Mouse (Mus musculus) heart, embryonic 16.5 days (tissue): ENCODE data around the gene 2900026A02Rik. TPM values are rescaled to one million over a fixed set of nuclear protein-coding genes. Genes with fewer than 3 reads are reported as not detected.
A peak's percentile ranks its signal among the peaks of the same experiment; 100 is the strongest.

Experiments used
- ATAC-seq: fragments of 200-750 bp; cut with Nextera tagmentation; replicated peaks from 2 replicates; pipeline ENCODE4 v1.8.0; 2017; ENCODE audit warnings: moderate number of reproducible peaks; ENCODE audit not compliant: insufficient read depth, low FRiP score; ENCODE audit errors: extremely low read depth
- H3K27ac ChIP-seq: fragments of 300-500 bp; sonication (generic); 2 replicates; pipeline ENCODE4 v1.5.1; 2014; ENCODE audit warnings: mild to moderate bottlenecking, low read length, control low read depth, moderate library complexity
- H3K27me3 ChIP-seq: fragments of 300-500 bp; sonication (generic); 2 replicates; pipeline ENCODE4 v1.6.1; 2014; ENCODE audit warnings: low read length, mixed read lengths; ENCODE audit not compliant: control insufficient read depth, insufficient read depth
- H3K36me3 ChIP-seq: fragments of 300-500 bp; sonication (generic); 2 replicates; pipeline ENCODE4 v1.6.1; 2014; ENCODE audit not compliant: control insufficient read depth, insufficient read depth
- H3K4me1 ChIP-seq: fragments of 300-500 bp; sonication (generic); 2 replicates; pipeline ENCODE4 v1.6.1; 2014; ENCODE audit warnings: low read length, mixed read lengths; ENCODE audit not compliant: control insufficient read depth, insufficient read depth
- H3K4me2 ChIP-seq: fragments of 300-500 bp; sonication (generic); 2 replicates; pipeline ENCODE4 v1.6.1; 2014; ENCODE audit warnings: low read depth, mild to moderate bottlenecking, control low read depth, low read length
- H3K4me3 ChIP-seq: fragments of 300-500 bp; sonication (generic); 2 replicates; pipeline ENCODE4 v1.5.1; 2014; ENCODE audit warnings: mild to moderate bottlenecking, control low read depth, low read length
- H3K9ac ChIP-seq: fragments of 300-500 bp; sonication (generic); 2 replicates; pipeline ENCODE4 v1.6.1; 2014; ENCODE audit warnings: low read length, control low read depth
- H3K9me3 ChIP-seq: fragments of 300-500 bp; sonication (generic); replicated peaks from 2 replicates; pipeline ENCODE4 v1.6.1; 2016; ENCODE audit warnings: low read length; ENCODE audit not compliant: control insufficient read depth
- WGBS: fragments of 180-500 bp; shearing (Covaris S2); extraction: QIAGEN DNeasy Blood & Tissue Kit; methylation state at CpG from one replicate; pipeline ENCODE4 v1.1.7; 2014; 5-methylcytosine and 5-hydroxymethylcytosine counted together
- polyA plus RNA-seq: library from polyadenylated mRNA; unstranded; fragments of >200 nt; fragmentation: Nextera tagmentation; extraction: Ambion mirVana; gene quantifications from 2 replicates; pipeline ENCODE4 v1.2.1, GENCODE M21; 2015

The 2900026A02Rik gene
- polyA plus RNA-seq, 1 experiment from 2014 or later: 14.9 TPM

DNA sequence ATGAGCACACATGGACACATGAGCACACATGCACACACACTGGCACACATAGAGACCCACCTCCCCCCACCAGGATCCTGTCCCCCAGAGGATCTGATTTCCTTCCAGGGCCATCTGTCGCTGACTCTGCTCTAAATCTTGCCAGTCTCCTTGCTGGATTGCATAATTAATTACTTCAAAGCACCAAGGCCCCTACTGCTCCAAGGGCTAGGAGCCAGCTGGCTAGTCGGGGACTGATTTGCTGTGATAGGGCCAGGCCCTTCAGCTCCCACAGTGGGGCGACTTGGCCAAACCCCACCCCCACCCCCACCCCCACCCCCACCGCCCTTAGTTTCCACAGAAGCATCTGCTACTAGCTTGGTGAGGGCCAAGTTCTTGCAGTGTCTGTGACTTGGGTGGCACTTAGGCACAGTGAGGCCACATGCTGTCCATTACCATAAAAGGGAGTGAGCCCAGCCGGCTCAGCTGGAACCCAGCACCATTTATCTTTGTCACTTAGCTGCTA, 179.4 kb downstream of the 2900026A02Rik start:
- Histone ChIP-seq H3K4me3 (no peak overlapping the region), H3K27ac (no peak overlapping the region), H3K27me3 (no peaks in the 10 kb centered on the region), H3K4me1 (peaks cover 21% of the 10 kb centered on the region), H3K4me2 (no peak overlapping the region), H3K9me3 (0 out of 2 replicates have a peak, but pooled peaks cover 2% of the 10 kb centered on the region), H3K9ac (no peak overlapping the region), H3K36me3 (no peaks in the 10 kb centered on the region)
- peak; percentile 42; the same call in 1 of the 2 replicates for ATAC-seq
- WGBS: 13% methylated on average over 5 of the region's 5 CpGs

DNA sequence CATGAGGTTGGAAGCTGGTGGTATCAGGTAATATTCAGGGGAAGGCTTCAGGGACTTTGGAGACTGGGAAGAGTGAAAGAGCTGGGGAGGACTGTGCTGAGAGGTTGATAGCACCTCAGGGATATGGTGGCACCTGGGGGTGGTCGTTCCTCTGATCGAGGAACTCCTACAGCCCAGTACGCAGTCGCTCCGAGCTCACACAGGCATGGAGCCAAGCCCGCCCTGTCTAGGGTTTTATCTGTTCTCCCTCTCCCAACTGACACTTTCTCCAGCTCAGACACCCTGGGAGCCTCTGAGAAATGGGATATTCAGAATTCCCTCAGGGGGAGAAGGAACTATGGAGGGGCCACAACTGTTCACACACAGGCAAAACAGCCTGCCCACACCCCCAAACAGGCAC, 180.3 kb downstream of the 2900026A02Rik start:
- H3K27me3 ChIP-seq: no peaks in the 10 kb centered on the region
- ATAC-seq: no peak; the same call in 1 of the 2 replicates
- H3K4me3 ChIP-seq: no peak overlapping the region
- 0 out of 2 replicates have a peak, but pooled peaks cover 2% of the 10 kb centered on the region for H3K9me3 ChIP-seq
- H3K4me2 ChIP-seq: no peak overlapping the region
- WGBS: 18% methylated on average over 6 of the region's 6 CpGs
- H3K9ac ChIP-seq: no peak overlapping the region
- H3K4me1 ChIP-seq: peaks cover 24% of the 10 kb centered on the region
- H3K27ac ChIP-seq: peak overlapping the region; percentile 16; the same call in 1 of the 2 replicates
- no peaks in the 10 kb centered on the region for H3K36me3 ChIP-seq

DNA sequence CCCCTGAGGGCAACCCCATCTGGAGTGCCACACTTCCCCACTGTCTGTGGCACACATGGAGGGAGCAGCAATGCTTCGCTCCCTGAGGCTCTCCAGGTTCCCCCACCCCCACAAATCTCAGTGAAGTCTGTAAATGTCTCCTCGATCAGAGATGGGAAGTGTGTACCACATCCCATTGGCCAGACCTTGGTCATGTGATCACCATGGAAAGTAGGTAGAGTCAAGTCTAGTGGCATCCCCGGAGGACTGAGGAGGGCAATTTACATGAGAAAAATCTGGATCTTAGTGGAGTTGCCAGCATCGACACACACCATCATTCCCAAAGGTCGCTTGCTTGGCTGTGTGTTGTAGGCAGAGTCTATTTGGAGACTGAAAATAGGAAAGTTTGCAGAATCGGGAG, 182.4 kb downstream of the 2900026A02Rik start:
- Histone ChIP-seq H3K4me2 (no peak overlapping the region), H3K4me1 (peaks cover 39% of the 10 kb centered on the region), H3K27ac (no peak overlapping the region), H3K4me3 (no peak overlapping the region), H3K9ac (no peak overlapping the region), H3K36me3 (no peaks in the 10 kb centered on the region), H3K9me3 (0 out of 2 replicates have a peak, but pooled peaks cover 2% of the 10 kb centered on the region), H3K27me3 (no peaks in the 10 kb centered on the region)
- no peak for ATAC-seq
- WGBS: 86% methylated on average over 6 of the region's 6 CpGs

Other genes with a start within 250 kb of the 2900026A02Rik start
- gene Grk3, start 205.4 kb downstream of the 2900026A02Rik start, polyA plus RNA-seq: 21.7 and 23.9 TPM in 2 replicates
- not detected in 2 replicates for gene Crybb2, start 151.1 kb downstream of the 2900026A02Rik start, polyA plus RNA-seq
- gene Crybb3, start 139.7 kb downstream of the 2900026A02Rik start, polyA plus RNA-seq: 0.91 and 1.1 TPM in 2 replicates
- not detected in 2 replicates for gene Tmem211, start 5.7 kb upstream of the 2900026A02Rik start, polyA plus RNA-seq
- gene Sgsm1, start 89.5 kb upstream of the 2900026A02Rik start, polyA plus RNA-seq: 0.67 and 1.0 TPM in 2 replicates
- gene Aym1, start 136.1 kb upstream of the 2900026A02Rik start, polyA plus RNA-seq: not detected in 2 replicates